Mouse (Mus musculus) brain, adult 2 months (tissue): ENCODE measurements around the gene Jun.

ENCODE experiments used
- DNase-seq: peaks from one replicate; pipeline ENCODE4 v3.0.0; 2011; ENCODE audit warnings: low read depth, low spot score

Gene Jun

DNA sequence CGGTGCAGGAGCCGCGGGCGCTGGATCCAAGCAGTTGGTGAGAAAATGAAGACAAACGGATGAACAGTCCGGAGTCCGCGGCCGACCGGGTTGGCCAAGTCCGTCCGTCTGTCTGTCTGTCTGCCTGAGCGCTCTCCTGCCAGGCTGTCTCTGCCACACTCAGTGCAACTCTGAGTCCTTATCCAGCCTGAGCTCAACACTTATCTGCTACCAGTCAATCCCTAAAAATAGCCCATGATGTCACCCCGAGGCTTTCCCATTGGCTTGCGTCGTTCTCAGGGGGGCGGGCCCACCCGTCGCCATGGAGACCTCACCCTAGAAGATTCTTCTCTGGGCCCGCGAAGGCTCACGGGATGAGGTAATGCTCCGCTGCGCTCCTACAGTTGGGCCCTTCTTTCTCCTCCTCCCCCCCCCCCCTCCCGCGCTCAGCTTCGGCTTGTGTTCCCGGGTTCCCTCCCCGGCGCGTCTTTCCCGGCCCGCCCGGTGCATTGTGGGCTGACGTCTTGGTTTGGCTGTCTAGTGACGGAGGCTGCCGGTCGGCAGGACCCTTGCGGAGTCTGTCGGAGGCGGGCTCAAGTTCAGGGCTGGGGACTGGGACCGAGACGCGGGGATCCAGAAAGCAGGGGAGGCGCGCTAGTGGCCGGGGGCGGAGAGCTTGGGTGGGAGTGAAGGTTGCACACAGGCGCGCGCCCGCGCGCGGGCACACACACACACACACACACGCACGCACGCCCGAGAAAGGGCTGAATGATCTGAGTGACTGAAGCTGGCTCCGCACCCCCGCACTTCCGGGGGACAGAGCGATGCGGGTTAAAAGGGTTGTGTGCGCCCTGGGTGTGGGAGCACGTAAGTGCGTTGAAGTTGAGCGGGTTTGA, at the start of gene Jun:
Gene Jun (minus strand): TSS at position 198 of the 875 bp plus-strand sequence.
- peak; percentile 100 for DNase-seq

DNA sequence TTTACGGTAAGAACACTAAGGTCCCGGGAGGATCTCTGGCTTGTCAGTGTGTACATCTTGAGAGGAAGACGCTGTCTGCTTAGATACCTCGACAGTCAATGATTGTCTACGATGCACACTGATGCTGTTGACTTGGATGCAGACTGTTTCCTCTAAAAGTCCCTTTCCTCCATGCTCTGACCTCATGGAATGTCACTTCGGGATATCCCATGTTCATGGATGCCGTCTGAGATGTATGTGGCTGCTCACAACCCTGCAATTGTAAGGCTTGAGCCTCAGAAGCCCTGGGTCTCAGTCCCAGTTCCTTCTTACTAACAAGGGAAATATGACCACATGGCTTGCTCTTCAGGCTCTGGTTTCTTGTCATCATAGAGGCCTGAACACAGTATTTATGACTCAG, 49.7 kb upstream of the Jun start:
- DNase-seq, result no peak

DNA sequence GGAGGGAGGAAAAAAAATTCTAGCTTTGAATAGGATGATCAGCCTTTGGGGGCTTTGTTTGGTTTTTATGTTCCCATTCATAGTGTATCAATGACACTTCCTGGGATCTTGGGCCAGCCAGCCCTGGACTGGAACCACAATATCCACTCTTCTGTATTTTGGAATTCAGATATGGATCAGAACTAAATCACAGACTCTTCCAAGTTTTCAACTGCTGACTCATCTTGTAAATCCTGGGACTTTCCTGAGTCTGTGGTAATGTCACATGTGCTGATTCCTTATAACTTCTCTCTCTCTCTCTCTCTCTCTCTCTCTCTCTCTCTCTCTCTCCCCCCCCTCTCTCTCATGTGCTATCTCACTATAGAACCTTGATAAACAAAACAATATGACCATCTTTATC, 48.7 kb upstream of the Jun start:
- no peak for DNase-seq

DNA sequence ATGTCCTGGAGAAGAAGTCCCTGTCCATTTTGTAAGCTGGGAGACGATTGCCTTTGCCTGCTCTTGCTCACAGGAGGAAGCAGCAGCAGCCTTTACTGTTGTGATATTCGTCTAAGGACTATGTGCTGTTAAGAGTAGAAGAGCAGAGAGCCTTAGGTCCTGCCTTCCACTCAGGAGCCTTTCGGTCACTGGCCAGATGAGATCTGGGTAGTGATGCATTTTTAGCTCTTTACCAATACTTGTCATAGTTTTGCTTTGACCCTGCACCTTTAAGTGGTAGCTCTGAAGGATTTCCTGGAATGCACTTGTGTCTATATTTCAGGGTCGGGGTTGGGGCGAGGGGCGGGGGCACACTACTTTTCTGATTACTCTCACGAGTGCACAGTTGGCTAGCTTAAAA, 47.4 kb upstream of the Jun start:
- DNase-seq, result no peak

DNA sequence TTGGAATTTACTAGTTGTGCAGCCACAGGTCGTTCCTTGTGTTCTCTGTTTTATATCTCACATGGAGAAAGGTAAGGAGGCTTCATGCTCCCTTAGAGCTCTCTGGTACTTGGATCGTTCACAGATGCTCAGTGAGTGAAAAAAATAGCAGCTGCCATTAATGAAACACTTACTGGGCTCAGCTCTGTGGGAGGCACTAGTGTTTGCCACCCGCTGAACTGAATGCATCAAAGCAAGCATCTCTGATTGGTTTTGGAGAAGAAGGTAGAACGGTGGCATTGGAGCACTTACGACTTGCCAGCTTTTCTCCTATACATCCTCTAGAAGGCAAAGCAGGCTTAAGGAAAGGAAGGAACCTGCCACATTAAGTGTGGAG, 46.7 kb upstream of the Jun start:
- DNase-seq, result no peak

DNA sequence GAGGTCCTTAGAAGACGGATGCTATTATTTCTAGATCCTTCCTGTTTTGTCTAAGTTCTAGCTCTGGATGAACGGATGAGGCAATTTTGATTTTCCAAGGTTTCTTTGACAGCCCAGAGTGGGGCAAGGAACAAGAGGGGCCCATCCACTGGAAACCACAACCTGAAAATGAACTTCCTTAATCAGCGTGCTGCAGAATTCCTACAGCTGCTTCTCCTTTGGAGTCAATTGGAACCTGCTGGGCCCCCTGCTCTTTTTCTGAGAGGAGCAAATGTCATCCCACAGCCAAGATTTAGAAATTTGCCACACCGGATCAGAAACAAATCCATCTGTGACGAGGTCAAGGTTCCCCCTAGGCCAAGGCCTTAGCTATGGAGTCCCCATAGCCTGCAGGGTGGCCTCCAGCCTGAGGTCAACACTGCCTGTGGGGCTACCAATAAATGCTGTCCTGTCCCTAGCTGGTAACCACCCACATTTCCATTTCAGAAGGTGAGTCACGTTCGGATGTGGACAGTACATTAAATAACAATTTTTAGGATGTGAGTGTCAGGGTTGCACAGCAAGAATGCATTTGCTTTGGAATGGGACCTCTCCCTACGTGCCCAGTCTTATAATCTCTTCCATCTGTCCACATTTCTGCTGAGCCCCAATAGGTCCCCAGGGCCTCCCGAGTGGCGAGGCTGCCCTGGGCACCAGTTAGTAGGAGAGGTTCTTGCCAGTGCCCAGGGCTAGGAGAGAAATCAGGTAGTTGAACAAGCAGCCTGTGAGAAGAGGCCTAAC, 46.1 kb upstream of the Jun start:
- DNase-seq, result no peak

DNA sequence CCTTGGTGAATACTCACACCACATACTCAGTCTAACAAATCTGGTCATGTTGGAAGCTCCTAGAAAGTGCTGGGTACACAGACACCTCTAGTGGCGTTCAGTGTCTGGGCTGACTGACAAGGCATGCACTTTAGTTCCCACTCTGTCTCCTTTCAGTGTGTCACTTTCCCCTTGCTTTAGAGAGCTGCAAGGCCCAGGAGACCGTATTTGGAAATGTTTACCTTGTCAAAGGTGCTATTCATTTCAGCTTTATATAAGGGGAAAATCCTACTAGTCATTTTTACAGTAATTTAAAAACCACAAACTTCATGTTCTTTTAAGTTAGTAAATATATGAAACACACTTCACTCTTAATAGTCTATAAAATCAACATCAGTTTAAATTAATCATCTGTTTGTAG, 44.7 kb upstream of the Jun start:
- DNase-seq, result no peak

DNA sequence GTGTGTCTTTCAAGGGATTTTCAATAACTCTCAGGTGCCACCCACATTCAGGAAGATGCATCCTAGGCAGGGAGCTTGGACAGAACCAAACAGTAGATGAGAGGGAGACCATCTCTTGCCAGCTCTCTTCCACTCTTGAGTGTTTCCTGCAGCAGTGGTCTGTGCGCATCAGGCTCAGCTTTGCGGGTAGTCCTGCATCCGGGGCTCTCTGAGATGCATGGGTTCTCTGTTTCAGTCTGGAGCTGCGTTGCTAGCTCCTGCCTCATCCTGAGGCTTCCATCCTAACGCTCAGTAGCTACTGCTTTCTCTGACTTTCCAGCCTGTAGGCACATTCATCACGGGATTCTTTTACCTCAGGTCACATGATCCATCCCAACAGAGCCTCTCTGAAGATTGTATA, 43.9 kb upstream of the Jun start:
- no peak for DNase-seq

DNA sequence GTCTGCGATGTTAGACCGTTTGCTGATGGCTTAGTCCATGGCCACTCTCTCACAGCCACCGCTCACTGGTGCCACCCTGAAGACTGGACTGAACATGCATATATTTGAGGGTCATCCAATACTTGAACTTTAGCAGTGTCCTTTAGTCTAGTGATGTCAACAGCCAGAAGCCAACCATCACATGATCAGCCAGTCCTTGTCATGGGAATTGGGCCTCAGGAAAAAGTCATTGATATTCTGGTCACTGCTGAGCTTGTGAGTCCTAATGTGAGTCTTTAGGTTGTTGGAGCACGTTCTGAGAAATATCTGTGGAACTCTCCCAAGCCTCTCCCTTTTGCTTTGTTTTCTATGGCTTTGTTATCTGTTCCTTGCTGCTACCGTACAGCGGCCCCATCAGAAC, 43.3 kb upstream of the Jun start:
- DNase-seq, result no peak

DNA sequence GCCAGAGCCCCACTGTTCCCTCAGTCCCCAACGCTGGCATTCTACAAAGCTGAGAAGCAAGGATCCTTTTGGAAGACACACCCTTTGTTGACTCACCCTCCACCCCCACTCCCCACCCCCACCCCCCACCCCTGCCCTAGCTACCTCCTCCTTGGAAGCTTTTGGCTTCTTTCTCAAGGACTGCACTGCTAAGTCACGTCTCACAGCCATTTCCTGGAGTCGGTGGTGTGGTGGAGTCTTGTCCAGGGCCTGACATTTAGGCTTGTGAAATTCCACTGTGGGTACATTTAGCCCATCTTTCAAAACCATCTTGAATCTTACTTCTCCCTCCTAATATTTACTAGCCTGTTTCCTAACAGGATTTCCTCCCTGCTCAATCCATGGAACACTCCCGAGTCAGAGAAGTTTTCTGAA, 42.7 kb upstream of the Jun start:
- DNase-seq, result no peak

DNA sequence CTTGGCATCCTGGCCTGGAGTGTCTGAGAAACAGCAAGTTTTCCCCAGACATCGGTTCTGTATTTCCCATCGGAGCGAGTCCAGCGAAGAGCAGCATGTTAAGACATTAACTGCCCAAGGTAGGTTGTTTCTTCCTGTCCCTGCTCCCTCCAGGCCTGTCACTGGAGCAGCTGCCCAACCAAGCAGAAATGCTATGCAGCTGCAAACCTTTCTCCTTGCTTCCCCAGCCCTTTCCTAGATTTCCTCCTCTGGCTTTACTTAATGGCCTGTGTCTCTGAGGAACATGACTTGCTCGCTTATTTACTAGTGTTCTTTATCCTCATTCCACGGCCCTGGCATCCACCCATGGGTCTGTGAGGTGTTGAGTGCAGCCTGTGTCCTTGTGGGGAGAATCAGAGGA, 41.6 kb upstream of the Jun start:
- no peak for DNase-seq

DNA sequence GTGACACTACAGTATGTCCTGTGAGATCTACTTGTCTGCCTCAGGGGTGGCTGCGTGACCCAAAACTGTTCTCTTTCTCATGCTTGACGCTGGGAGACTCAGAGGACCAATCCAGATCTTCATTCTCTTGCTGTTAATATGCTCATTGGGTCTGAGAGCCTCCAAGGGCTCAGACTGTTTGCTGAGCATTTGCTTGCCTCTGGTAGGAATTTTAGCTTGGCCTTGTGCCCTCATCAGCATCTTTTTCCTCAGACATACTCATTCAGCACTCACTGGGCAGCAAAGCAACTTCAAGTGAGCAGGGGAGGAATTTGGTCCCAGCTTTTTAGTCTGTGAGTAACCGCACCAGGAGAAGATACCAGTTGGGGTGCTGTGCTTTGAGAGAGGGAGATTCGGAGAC, 40.5 kb upstream of the Jun start:
- DNase-seq, result no peak

DNA sequence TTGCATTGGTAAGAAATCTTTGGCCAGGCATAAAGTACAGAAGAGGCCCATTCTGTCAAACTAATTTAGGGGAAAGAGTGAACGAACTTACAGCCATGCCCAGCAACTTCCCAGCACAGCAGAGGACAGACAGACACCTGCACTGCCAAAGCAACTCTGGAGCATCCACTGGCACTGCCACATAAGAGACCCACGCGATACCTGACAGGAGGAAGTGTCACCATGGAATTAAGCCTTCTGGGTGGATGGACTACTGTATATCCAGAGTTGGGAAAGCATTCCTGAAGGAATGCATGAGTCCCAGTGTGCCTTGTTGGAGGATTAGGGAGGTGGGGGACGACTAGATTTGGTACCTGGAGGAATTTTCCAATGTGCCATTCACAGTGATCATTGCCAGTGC, 39.5 kb upstream of the Jun start:
- DNase-seq, result no peak

DNA sequence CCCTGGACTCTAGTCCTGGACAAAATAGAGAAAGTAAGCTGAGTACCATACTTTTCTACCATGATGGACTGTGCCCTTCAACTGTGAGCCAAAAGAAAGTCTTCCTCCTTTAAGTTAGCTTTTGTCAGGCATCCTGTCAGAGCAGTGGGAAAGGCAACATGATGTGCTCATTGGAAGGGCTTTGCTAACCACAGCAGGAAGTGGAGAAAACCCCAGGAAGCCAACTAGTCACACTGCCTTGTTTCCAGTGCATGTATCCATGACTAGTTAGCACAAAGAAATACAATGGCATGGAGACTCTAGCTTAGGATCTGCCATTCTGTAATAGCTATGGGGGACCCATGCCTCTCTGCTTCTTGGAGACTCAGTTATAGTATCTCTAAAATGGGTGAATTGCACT, 37.9 kb upstream of the Jun start:
- no peak for DNase-seq

DNA sequence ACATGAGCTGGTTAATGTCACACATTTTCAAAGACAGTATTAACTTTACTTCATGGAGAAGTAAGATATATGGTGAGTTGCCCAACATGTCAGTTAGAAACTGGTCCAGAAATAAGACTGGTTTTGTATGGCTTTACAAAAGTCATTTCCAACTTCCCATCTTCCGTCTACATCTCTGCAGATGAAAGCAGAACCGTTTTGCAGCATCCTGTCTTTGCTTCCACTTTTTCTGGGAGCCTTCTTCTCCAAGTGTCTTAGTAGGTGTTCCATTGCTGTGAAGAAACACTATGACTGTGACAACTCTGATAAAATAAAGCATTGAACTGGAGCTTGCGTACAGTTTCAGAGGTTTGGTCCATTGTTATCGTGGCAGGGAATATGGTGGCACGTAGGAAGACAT, 37.0 kb upstream of the Jun start:
- DNase-seq, result no peak

DNA sequence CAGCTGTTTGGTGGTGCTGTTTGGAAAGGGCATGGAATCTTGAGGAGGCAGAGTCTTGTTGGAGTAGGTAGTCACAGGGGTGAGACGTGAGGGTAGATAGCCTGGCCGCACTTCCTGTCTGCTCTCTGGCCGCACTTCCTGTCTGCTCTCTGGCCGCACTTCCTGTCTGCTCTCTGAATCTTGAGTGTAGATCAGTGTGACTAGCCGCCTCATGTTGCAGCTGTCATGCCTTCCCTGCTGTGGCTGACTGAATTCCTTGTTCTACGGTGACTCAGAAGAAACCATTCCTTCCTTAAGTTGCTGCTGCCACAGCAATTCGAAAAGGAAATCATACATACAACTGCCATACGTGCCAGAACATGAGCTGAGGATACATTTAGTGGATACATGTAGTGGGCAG, 31.9 kb upstream of the Jun start:
- DNase-seq, result no peak

DNA sequence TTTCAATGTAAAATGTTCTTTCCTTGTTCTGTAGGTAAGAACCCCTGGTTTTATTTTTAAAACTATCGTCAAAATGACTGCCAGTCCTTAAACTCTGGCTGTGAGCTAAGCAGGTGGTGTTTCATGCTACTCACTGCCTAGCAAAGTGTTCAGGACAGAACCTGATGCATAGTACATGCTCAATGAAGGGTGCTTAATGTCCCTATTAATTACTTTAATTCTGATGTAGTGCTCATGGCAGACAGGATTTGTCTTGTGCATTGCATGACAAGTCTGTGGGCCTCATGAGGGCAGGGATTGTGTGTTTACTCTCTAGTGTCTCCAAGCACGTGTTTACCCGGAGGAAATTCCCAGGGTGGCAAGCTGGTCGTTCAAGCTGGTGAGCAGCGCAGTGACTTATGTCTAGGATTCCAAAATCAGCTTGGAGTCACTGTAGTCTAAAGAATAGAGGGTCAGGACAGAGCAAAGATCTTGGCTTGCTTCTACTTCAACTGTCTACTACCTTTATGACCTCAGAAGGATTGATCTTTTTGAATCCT, 31.2 kb upstream of the Jun start:
- no peak for DNase-seq

DNA sequence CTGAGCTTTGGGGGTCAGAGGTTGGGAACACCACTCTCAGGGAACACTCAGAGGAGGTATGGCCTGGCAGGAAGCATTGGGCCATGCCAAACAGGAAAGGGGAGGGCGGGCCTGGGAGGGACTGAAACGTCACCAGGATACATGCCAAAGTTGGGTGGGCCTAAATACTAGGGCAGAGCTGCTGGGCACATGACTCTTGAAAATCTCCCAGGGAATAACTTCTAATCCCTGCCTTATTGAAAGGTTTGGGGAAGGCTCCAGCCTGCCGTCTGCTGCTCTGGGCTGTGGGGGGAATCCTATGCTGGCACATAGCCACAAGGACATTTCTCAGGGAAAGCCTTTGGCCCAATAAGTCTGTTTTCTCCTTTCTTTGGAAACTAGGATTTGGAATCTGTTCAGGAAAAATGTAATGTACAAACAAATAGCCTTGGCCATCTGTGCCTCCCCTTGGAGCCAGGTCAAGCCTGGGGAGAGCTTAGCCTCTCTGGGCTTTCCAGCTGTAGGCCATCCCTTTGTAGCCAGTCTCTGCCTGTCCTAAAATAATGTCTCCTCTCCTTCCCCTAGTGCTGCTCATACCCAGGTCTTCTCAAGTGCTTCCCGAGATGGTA, 30.6 kb upstream of the Jun start:
- DNase-seq, result peak; percentile 57

DNA sequence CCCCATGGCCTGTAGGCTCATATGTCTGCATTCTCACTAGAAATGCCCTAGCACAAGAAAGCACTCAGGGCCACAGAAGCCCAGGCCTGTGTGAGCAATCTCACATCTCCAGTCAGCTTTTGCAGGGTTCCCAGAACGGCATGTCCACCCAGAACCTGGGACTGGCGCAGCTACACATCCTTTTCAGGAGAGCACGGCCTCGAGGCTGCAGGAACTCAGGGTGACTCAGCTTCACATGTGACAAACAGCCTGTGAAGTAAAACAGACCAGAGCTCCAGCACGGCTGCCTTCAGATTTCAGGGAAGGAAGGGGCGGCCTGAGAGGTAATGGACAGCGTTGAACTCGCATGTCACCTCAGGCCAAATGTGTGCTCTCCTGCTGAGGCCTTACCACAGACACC, 29.6 kb upstream of the Jun start:
- peak; percentile 27 for DNase-seq

DNA sequence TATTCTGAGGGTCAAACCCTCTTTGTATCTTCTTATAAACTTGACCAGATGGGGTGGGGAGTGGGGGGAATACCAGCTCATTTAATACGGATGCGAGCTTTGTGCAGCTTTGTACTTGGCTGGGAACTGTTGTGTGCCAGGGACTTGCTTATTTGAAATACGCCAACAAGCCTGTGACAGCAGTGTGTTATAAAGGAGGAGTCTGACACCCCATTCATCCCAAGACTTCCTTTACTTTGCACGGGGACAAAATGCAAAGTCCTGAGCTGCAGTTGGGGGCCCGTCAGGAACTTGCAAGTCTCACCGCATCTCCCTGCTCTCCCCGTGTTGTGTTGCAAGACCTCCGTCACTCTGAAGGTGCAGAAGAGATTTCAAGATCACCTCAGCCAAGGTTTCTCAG, 26.6 kb upstream of the Jun start:
- no peak for DNase-seq

DNA sequence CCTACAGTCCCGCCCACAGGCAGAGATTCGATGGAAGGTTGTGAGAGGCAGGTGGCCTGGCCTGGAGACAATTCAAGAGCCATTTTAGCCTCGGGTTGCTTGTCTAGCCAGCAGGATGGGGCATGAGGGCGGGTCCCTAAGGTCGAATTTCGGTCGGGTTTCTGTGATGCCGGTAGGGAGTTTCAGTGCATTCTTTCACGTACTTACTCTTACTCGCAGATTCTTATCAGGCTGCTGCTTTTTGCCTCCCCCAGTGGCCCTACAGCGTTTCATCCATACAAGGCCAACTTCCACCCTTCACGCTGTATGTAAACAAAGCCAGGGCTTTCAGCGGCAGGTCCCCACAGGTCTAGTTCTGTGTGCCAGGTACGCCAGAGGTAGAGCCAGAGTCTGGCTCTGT, 24.3 kb upstream of the Jun start:
- DNase-seq, result no peak

DNA sequence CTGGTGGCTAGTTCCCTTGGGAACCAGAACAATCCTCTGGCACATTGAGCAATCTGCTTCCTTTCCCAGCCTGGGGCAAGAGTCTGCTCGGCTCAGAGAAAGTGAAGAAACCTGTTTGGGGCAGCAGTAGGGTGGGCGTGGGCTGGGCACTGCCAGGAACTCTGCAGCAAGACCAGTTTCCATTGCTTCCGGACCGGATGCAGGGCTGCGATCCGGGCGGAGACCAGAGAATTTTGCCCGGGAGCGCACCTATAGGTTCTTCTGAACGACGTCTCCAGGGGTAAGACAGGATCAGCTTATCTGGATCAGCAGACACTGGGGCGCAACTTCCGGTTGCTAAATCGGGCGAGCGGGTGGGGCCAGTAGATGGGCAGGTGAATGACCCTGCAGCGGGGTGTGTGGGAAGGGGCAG, 23.6 kb upstream of the Jun start:
- no peak for DNase-seq

DNA sequence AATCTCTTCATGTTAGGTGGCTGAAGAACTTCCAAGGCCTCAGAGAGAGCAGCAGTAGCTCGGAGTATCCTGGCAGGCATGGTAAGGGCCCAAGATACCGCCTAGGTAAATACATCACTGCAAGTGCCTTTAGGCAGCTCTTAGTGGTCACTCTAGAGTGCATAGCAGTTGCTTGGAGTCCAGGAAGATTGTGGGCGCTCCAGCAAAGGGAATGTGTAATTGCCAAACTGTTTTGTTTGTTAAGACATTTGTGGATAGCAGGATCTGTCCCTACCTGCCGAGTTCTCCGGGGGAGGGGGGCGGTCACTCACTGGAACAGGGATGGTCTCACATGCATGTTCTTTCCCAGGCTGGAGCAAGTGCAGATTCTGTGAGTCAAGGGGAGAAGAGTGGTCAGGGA, 22.3 kb upstream of the Jun start:
- DNase-seq, result no peak
